Mouse (Mus musculus): Measurements from ENCODE around the gene Lhfpl3. TPM values are rescaled to one million over a fixed set of nuclear protein-coding genes. Genes with fewer than 3 reads are reported as not detected.

Lhfpl3 gene
- total RNA-seq, 2 experiments from 2014 or later = 0.17 TPM; not detected in 1

GRCm38 (mm10) chr5:22917197-22917596 is 171.3 kb downstream of the Lhfpl3 start:
- DNase-seq (ENCODE audit: low spot score in 2 of 2) = no peak

DNA sequence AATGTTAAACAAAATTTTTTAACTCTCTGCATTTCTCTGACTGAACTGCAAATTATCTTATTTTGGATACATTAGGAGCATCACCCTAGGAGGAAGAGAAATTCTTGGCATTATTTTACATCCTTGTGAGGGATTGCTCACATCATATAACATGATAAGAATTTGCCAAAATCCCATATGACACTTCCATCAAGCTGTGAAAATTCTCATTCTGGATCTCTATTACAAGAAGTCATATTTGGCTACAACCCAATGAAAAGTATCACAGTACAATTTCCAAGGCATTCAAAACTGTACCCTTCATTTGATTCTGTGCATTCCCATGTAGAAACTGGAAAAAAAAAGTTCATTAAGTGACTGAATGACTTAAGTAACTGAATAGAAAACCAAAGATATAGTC is 180.3 kb downstream of the Lhfpl3 start:
- no peak for DNase-seq (ENCODE audit: low spot score in 2 of 2)

- no peak for DNase-seq (ENCODE audit: low spot score in 2 of 2)
Measured at GRCm38 (mm10) chr5:22928746-22929145, 182.9 kb downstream of the Lhfpl3 start.

DNA sequence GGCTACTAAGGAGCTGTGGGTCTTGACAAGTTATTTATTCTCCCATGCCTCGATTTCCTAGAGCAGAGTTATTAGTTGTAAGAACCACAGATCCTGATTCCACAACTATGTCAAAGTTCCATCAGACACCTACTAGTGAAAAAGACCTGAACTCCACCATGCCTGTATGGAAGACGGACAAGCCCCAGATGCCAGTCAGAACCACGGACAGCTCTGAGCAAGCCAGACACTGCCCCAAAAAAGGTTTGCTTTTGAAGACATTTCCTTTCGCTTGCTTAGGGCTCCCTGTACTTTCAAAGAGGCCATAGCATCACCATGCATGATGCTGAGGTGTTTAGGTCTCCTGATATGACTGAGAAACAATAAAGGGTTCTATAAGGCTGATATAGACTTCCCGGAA is 197.4 kb downstream of the Lhfpl3 start:
- DNase-seq (ENCODE audit: low spot score in 2 of 2) = no peak

DNA sequence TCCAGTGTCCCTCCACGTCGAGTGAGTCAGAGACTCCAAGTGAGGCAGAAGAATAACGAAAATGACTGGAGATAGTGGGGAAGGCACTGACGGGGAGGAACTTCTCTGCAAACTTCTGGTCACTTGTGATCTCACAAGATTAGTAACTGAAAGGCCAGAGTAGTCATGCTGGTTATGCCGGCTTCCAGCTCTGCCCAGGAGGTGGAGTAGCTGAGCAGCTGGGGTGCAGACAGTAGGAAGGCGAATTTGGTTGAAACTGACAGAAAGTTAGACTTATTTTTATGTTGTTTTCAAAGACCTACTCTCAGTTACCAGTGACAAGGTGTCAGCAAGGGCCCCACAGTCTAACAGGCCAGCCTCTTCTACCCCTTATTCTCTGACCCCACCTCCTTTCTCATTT is 217.4 kb downstream of the Lhfpl3 start:
- DNase-seq (ENCODE audit: low spot score in 2 of 2) = no peak

DNA sequence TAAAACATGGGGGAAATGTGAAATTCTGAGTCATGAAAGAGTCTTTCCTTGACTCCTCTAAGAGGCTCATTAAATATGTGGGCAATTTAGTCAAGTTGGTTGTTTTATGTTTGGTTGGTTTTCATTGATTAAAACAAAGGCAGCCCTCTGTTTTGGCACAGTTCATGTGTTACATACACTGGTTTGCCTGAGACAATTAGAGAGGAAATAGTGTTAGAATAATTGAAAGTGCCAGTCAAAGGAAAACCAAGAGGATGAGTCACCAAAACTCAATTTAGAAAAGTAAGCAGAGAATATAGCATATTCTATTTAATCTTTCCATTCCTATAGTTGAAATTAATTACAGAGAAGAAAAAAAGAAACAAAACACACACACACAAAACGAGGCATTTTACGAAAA is 240.9 kb downstream of the Lhfpl3 start:
- no peak for DNase-seq (ENCODE audit: low spot score in 2 of 2)

DNA sequence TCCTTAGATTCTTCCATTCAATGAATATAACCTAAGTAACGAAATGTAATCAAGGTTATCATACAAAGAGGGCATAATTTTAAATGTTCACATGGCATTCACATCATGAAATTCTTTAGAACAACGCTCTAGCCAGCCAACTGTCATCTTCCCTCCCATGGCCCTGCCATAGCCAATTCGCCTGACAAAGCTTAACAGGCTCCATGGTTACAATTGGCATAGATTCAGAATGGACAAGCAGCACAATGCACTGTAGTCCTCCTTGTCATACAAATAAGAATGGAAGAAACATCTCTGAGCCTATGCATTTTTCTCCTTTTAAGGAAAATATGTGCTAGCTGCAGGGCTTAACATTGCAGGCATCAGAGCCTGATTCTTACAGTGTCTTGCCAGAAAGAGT is 254.0 kb downstream of the Lhfpl3 start:
- DNase-seq (ENCODE audit: low spot score in 2 of 2) = no peak

DNA sequence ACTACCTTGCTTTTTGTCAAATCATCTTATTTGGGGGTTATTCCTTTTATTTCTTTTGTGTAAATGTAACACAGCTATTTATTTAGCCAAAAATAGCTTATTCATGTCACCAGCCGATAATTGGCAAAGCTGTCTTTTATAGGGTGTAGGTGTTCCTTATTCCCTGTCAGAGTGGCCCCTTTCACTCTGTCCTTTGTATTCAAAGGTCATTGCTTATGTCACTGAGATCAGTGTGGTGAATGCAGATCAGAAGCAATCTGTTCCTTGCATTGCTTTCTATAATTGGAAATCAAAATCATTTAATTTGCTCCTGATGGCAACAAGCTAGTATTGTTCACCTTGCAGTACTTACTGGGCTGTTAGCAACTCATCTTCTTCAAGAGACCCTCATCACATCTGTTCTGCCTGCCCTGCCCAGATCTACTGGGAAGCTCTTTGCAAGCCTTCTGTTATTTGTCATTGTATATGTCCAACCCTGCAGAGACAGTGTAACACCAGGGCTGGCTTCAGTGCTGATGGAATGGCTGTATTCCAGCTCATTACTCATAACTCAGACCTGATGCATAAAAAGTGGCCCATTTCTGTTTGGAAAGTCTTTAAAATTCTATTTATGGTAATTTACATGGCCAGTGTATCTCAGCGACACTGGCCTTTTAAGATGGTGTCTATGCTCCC is 257.4 kb downstream of the Lhfpl3 start:
- no peak for DNase-seq (ENCODE audit: low spot score in 2 of 2)

DNA sequence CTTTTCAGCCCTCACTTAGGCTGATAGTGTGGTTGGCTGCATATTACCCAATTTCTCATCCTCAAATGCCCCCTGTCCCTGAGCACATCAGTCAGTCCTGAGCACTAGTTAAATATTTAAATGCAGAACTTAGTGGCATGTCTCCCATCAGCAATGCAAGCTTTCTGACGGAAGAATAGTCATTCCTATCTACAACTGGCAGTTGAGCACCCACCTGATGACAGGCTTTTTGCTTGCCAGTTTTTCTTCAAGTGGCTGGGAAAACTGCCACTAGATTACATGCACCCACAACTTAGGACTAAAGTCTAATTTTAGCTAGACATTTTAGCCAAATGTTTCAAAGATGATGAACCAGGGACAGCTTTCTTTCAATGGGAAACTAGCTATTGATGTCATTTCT is 260.3 kb downstream of the Lhfpl3 start:
- DNase-seq (ENCODE audit: low spot score in 2 of 2) = no peak

- no peak for DNase-seq (ENCODE audit: low spot score in 2 of 2)
Measured at GRCm38 (mm10) chr5:23010460-23010859, 264.6 kb downstream of the Lhfpl3 start.

GRCm38 (mm10) chr5:23013997-23014396 is 268.1 kb downstream of the Lhfpl3 start:
- DNase-seq (ENCODE audit: low spot score in 2 of 2) = no peak

DNA sequence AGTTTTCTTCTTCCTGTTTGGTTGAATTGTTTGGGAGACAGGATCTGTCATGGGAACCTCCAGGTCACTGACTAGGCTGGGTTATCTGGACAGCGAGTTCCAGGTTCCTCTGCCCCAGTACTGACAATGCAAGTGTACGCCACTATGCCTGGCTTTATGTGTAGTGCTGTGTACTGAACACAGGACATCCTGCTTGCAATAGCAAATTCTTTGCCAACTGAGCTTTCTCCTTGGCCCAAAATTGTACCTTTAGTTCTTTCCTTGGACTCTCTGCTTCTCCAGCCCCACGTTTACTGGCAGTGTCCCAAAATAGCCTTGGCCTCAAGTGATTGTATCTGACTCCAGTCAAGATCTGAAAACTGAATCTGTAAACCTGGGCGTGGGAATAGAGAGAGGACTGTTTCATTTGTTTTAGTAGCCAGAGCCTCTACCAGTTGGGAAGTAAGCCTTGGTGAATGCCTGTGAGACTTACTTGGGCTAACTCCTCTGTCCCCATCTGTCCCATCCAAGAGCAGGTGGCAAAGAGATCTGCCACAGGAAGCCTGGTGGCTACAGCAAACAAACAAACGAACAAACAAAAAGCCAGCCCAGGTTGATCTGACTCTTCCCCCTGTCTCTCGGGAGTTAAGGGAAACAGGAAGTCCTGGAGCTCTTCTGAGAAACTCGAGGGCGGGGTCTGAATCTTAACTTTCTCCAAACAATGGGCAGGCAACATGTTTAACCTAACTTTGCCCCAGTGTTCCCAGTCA is 269.9 kb downstream of the Lhfpl3 start:
- no peak for DNase-seq (ENCODE audit: low spot score in 2 of 2)

GRCm38 (mm10) chr5:23034944-23035726 is 289.3 kb downstream of the Lhfpl3 start:
- no peak for DNase-seq (ENCODE audit: low spot score in 2 of 2)

DNA sequence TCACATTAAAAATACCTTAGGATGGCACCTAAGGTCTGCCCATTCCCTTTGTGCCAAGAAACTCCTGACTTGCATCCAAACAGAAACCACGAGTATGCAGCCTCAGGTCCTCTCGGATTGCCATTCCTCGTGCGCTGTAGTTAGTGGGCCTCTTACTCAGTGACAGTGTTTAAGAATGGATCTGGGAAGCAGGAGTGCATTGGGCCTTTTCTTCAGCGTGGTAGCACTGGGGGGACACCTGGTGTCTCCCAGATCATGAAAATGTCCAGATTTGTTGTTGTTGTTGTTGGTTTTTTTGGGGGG is 289.8 kb downstream of the Lhfpl3 start:
- no peak for DNase-seq (ENCODE audit: low spot score in 2 of 2)

- DNase-seq (ENCODE audit: low spot score in 2 of 2) = no peak
Measured at GRCm38 (mm10) chr5:23040429-23040828, 294.6 kb downstream of the Lhfpl3 start.

- no peak for DNase-seq (ENCODE audit: low spot score in 2 of 2)
Measured at GRCm38 (mm10) chr5:23042862-23043261, 297.0 kb downstream of the Lhfpl3 start.

DNA sequence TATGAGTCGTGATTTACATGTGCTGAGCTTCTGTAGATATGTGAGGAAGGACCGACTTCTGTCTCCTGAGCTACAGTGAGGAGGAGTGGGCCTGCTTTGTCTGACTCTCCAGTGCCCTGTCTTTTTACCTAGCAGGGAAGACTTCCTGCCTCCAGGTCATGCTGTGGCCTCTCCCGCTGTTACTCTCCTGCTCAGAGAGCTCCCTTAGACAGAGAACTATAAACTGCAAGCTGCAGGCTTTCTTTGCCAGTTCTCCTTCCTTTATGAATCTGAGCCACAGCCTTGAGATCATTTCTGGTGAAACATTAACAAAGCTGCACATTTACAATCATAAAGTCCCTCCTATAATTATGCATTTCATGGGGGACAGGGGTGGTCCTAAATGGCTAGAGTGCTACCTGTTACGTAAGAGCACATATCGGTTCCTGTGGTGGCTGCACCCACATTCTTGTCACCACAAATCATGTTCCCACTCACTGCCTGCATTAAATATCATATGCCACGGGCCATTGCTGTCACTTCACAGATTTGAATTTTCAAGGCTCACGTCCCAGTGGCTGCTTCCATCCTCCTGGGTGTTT is 303.3 kb downstream of the Lhfpl3 start:
- no peak for DNase-seq (ENCODE audit: low spot score in 2 of 2)

DNA sequence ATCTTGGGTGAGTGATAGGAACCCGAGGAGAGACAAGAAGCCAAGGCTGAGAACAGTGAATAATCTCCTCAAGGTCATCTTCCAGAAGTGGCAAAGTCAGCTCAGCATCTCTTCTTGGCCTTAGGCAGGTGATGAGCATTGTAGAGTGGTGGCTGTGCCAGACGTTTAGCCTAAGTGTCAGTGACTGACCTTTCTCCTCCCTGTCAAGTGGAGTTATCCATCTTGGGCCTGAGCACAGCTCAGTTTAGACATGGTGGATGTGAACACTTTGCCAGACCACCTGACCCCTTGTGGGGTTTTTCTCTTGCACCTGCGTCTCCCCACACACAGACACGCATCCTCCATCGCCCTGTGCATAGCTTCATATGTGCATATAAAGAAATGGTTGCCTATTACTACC is 305.6 kb downstream of the Lhfpl3 start:
- DNase-seq (ENCODE audit: low spot score in 2 of 2) = no peak

GRCm38 (mm10) chr5:23094894-23095293 is 349.0 kb downstream of the Lhfpl3 start:
- no peak for DNase-seq (ENCODE audit: low spot score in 2 of 2)

DNA sequence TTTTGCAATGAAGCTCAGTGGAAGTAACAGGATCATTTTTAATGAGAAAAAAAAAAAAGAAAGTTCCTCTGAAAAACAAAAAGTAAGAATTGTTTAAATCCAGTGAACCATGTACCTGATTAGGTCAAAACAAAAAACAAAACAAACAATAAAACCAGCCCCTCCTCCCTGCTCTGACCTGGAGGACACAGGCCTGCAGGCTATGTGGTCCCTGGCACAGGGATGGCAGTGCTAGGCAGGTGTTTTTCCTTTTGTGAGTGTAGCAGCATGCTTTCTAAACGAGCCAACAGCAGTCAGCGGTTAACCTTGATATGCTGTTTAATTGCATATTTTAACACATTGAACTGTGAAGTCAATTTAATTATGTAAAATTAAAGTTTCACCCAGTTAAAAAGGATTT is 360.7 kb downstream of the Lhfpl3 start:
- DNase-seq (ENCODE audit: low spot score in 2 of 2) = no peak

- no peak for DNase-seq (ENCODE audit: low spot score in 2 of 2)
Measured at GRCm38 (mm10) chr5:23111307-23111706, 365.4 kb downstream of the Lhfpl3 start.

GRCm38 (mm10) chr5:23114249-23114648 is 368.4 kb downstream of the Lhfpl3 start:
- no peak for DNase-seq (ENCODE audit: low spot score in 2 of 2)

Measured in gastrocnemius, postnatal 4 days (tissue).